Mouse (Mus musculus) small intestine, adult 2 months (tissue): Measurements from ENCODE around the gene Ep400.

Source experiments
- CTCF ChIP-seq: fragments of 200-500 bp; IDR thresholded peaks from 2 replicates; pipeline ENCODE4 v1.5.1; 2012; ENCODE audit warnings: low read depth, mild to moderate bottlenecking, control low read depth, inconsistent platforms, low read length, moderate library complexity, mixed read lengths; ENCODE audit not compliant: insufficient replicate concordance, insufficient read length; ENCODE audit errors: extremely low read depth
- POLR2A ChIP-seq: fragments of 200-500 bp; IDR thresholded peaks from 2 replicates; pipeline ENCODE4 v1.6.1; 2012; ENCODE audit warnings: low read depth, mild to moderate bottlenecking, control low read depth, inconsistent platforms, low read length, moderate library complexity

DNA sequence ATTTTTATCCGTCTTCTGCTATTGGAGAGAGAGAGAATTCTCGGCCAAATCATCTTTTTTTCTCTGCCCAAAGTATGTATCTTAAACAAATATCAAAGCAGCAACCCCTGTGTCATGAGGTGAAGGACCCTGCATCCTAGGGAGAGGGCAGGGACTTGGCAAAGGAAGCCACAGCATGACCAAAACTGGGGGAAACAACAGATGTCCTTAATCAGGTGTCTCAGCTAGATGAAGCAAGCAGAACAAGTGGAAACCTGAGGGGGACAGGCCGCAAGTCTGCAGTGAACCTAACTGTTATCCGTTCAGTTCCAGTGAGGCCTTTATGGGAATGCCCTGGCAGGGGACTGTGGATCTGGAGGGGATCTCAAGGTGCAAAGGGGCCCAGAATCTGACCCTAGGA, 36.9 kb upstream of the Ep400 start:
- TF ChIP-seq POLR2A (no peak), CTCF (no peak)
